Mouse (Mus musculus) liver, postnatal 0 days (tissue): ENCODE results near the gene Disp1.

ENCODE experiments used
- CTCF ChIP-seq: sonication (generic); IDR thresholded peaks from 2 replicates; pipeline ENCODE4 v1.5.1; 2016; ENCODE audit warnings: antibody characterized with exemption, low read depth
- EP300 ChIP-seq: IDR thresholded peaks from 2 replicates; pipeline ENCODE4 v1.6.1; 2016; ENCODE audit warnings: antibody characterized with exemption, low read depth, mild to moderate bottlenecking

GRCm38 (mm10) chr1:183154296-183155204 lies 66.8 kb downstream of the Disp1 start:
- TF ChIP-seq CTCF (no peak), EP300 (no peak)
